Mouse (Mus musculus): ENCODE measurements around the gene Pde5a.

The Pde5a gene

GRCm38 (mm10) chr3:122728852-122729600 lies at the start of gene Pde5a:
Gene Pde5a (plus strand): TSS chr3:122728947.
- peak; percentile 78 for DNase-seq (ENCODE audit: low read depth)

GRCm38 (mm10) chr3:122680851-122681250 lies 47.9 kb upstream of the Pde5a start:
- no peak for DNase-seq (ENCODE audit: low read depth)

DNA sequence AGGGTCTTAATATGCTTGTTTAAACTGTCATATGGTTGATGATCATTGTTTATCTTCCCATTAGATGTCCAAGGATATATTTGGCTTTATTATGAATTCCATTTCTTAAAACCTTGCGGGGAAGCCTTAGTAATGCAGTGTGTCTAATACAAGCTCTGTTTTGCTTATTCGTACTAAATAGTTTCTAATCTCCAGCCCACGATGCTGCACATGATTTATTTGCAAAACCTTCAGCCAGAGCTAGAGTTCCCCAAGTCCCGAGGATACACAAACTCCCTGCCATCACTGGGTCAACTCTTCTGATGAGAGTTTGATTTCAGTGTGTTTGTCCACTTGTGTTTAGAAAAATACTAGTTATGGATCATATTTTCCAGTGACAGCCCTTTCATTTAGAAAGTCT lies 46.4 kb upstream of the Pde5a start:
- no peak for DNase-seq (ENCODE audit: low read depth)

- DNase-seq (ENCODE audit: low read depth) = no peak
Measured at GRCm38 (mm10) chr3:122684832-122685231, 43.9 kb upstream of the Pde5a start.

DNA sequence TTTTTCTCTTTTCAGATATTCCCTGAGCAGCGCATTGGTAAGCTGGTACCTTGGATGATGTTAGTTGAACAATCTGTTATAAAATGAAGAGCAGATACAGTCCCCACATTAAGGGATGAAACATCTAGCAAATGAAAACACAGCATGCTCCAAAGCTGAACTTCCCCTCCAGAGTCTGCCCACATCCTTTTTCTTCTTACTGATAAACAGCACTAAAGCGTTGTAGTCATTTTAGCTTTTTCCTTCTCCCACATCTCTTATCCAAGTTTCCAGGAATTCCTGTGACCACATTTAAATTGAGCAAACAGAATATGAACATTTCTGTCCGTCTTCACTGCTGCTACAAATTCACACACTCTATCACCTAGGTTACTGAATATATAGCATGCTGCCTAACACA lies 35.7 kb upstream of the Pde5a start:
- DNase-seq (ENCODE audit: low read depth) = peak; percentile 70

GRCm38 (mm10) chr3:122695870-122696269 lies 32.9 kb upstream of the Pde5a start:
- peak; percentile 21 for DNase-seq (ENCODE audit: low read depth)

DNA sequence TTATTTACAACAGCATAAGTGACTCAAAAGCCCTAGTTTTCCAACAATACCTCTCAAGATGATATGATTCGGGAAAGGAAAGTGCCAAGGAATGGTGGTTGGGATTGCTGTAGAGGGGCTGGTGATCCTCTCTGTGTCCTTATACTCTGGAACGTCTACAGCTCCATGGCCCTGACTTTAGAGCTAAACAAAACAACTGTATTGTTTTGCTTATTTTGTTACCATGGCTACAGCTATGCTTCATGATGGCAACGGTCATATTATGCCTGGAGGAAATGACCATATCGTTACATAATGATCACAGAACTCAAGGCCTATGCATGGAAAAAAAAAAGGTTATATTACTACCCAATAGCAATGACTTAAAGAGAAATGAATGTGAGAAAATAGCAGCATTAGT lies 32.1 kb upstream of the Pde5a start:
- no peak for DNase-seq (ENCODE audit: low read depth)

DNA sequence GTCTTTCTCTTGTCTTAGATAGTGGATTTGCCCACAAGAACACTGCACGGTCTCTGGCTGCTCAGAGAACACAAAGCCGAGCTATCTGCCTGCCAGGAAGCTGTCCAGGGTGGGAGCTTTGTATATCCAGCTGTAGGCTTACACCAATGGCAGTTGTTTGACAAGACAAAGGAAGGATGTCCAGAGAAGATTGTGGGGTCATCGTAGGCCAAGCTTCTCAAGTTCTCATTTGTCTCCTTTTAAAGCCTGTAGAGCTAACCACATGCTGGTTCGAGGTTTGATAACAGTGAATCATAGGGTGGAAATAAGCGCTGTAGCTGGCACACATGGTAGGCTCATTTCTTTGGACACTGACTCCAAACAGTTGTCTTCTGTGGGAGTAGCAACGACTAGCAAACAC lies 24.5 kb upstream of the Pde5a start:
- DNase-seq (ENCODE audit: low read depth) = peak; percentile 94

- DNase-seq (ENCODE audit: low read depth) = no peak
Measured at GRCm38 (mm10) chr3:122705246-122705645, 23.5 kb upstream of the Pde5a start.

DNA sequence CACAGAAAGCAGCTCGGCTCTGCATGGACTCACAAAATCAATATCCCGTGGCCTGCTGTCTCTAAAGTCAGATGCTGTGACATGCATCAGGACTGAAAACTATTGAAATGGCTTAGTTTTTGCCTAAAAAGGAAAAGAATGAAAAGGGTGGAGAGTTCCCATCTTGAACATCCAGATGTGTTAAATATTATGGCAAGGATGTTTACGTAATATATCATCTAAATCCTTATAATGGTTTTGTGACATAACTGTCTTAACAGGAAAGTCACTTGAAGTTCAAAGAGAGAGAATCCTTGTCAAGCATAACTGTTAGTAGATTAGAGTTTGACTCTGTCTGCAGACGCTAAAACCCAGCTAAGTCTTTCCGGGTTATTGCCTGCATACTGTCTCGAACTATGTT lies 20.3 kb upstream of the Pde5a start:
- DNase-seq (ENCODE audit: low read depth) = no peak

- DNase-seq (ENCODE audit: low read depth) = no peak
Measured at GRCm38 (mm10) chr3:122710141-122710540, 18.6 kb upstream of the Pde5a start.

DNA sequence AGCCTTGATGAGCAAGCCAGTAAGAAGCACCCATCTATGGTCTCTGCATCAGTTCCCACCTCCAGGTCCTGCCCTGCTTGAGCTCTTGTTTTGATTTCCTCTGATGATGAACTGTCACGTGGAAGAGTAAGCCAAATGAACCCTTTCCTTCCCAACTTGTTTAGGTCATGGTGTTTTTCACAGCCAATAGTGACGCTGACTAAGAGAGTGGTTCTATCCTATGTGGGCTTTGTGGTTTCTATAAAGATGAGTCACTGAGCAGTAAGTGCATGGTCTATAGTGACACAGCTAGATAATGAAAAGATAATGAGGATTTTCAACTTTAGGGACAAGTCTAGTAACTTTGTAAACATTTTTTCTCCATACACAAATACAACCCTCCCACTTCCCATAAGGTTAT lies 10.1 kb upstream of the Pde5a start:
- DNase-seq (ENCODE audit: low read depth) = peak; percentile 93

DNA sequence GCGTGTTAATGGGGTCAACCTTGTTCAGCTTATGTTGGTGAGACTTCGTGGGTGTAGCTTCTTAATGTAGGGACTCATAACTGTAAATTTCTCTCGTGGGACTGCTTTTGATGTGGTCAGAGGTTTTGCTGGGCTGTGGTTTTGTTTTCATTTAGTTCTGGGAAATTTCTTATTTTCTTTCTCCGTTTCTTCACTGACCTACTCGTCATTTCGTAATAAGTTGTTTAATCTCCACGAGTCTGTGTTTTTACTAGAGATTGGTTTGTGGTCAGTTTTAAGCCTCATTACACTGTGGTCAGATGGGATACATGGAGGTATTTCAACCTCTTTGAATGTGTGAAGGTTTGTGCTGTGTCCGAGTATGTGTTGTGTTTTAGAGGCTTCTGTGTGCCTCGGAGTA lies 7.2 kb upstream of the Pde5a start:
- DNase-seq (ENCODE audit: low read depth) = peak; percentile 63

GRCm38 (mm10) chr3:122729601-122729959 lies 833 bp downstream of the Pde5a start:
- DNase-seq (ENCODE audit: low read depth) = peak; percentile 55

DNA sequence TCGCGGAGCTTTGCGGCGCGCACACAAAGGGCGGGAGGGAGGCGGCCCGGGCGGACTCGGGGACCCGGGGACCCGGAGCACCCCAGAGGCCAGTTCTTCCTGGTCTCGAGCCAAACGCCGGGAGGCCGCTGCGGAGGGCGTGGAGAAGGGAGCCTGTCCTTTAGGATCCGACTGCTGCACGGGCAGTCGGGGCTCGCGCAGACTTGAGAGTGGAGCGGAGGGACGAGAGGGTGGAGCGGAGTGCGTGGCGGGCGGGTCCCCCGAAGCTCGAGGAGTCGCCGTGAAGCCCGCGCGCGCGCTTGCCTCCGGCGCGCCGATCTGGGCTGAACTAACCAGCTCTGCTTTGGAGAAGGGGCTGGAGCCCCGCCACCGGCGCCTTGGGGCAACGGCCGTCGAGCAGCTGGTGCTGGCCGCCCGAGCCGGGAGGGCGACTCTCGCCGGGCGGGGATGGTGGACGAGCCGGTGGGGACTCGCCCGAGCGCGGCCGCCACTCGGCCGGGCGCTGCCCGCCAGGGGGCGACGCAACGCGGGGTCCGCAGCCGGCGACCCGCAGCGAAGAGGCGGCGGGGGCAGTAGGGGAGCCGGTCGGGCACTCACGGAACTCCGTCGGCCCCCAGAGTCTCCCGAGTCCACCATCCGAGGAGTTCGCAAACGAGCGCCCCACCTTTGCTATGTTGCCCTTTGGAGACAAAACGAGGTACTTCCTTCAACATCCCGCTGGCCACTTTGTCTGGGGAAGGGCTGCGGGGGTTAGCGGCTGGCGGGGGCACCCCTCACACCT lies 1.4 kb downstream of the Pde5a start:
- peak; percentile 50 for DNase-seq (ENCODE audit: low read depth)

GRCm38 (mm10) chr3:122730741-122731235 lies 2.0 kb downstream of the Pde5a start:
- no peak for DNase-seq (ENCODE audit: low read depth)

- DNase-seq (ENCODE audit: low read depth) = no peak
Measured at GRCm38 (mm10) chr3:122733806-122734205, 5.1 kb downstream of the Pde5a start.

DNA sequence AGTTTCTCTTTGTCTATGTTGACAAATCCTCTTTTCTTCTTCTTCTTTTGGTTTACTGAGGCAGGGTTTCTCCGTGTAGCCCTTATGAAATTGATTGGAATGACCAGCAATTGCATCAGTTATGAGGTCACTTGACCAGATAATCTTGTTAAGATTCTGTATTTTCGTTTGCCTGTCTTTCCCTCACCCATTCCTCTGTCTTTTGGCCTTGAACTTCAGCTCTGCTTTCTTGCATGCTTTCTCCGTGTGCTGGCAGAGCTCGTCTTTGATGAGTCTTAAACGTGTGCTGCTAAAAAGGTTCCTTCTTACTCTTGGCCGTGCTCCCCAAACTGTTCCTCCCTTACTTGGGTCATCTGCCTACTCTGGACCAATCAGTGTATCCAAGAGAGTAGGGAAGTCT lies 5.6 kb downstream of the Pde5a start:
- DNase-seq (ENCODE audit: low read depth) = no peak

DNA sequence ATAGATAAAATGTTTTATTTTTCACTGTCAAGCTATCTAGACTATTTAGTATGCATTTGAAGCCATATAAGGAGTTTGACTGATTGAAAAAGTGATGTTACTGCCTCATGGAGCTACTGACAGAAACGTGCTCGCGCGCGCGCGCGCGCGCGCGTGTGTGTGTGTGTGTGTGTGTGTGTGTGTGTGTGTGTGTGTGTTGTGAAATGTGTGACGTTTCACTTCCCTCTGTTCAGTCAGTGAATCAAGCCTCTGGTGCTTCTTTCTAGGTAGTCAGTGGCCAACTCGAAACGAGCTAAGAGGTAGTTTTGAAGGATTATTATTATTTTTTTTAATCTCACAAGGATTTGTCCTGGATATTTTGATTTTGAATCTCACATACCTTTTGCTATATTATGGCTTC lies 10.7 kb downstream of the Pde5a start:
- DNase-seq (ENCODE audit: low read depth) = no peak

- no peak for DNase-seq (ENCODE audit: low read depth)
Measured at GRCm38 (mm10) chr3:122744265-122744664, 15.5 kb downstream of the Pde5a start.

GRCm38 (mm10) chr3:122747921-122748700 lies 19.4 kb downstream of the Pde5a start:
- DNase-seq (ENCODE audit: low read depth) = no peak

DNA sequence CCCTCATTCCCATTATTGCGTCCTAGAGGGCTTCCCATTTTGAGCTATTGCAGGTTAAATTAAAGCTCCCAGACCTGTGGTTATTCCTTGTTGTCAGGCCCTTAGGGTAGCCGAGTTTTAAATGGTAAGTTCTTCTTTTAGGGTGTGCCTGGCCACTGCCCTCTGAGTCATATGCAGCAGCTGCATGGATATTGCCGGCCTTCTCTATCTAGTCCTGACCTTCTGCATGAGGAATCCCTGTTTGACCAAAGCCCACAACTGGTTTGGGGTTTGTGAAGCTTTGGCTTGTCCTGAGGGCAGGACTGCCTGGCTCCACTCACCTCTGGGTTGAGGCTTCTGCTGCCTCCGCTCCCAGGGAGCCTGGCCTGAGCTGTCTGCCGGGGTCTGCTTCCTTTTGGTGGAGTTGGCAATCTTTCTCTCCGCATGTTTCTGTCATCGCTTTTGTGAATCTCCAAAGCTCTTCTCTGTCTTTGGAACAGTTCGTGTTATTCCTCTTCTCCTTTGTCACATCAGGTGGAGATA lies 34.6 kb downstream of the Pde5a start:
- DNase-seq (ENCODE audit: low read depth) = peak; percentile 61

Data from 416B (cell line).